Mouse (Mus musculus): Measurements from ENCODE around the gene Plch2. TPM values are rescaled to one million over a fixed set of nuclear protein-coding genes. Genes with fewer than 3 reads are reported as not detected.

Plch2 gene
- polyA plus RNA-seq, 1 experiment = 0.23 TPM

- H3K27ac ChIP-seq (ENCODE audit: insufficient read depth, low read length) = peak within 1 kb of the TSS; percentile 59
- H3K4me1 ChIP-seq (ENCODE audit: control insufficient read depth, insufficient read depth, low read length) = no peaks in the 10 kb centered on the region
- peak within 1 kb of the TSS; percentile 98 for H3K4me3 ChIP-seq (ENCODE audit: insufficient read depth, low read length)
- TF ChIP-seq POLR2A (IDR thresholded peaks at IDR 0.05; ENCODE audit: low read depth, low read length) = peak; percentile 85
- no peak for TF ChIP-seq CTCF (IDR thresholded peaks at IDR 0.05; ENCODE audit: borderline replicate concordance, insufficient read depth, low read length)
Observed at GRCm38 (mm10) chr4:154963901-154964580, 92.5 kb downstream of the Plch2 start, which contains the start of gene Pank4. TSS of gene Pank4 (plus strand) at chr4:154964123.

GRCm38 (mm10) chr4:154963190-154963836, 93.3 kb downstream of the Plch2 start:
- H3K4me3 ChIP-seq (ENCODE audit: insufficient read depth, low read length) = peak overlapping the region; percentile 98; the same call in 1 of the 2 replicates
- TF ChIP-seq POLR2A (IDR thresholded peaks at IDR 0.05; ENCODE audit: low read depth, low read length) (no peak), CTCF (IDR thresholded peaks at IDR 0.05; ENCODE audit: borderline replicate concordance, insufficient read depth, low read length) (no peak)
- H3K27ac ChIP-seq (ENCODE audit: insufficient read depth, low read length) = no peak overlapping the region
- no peaks in the 10 kb centered on the region for H3K4me1 ChIP-seq (ENCODE audit: control insufficient read depth, insufficient read depth, low read length)

GRCm38 (mm10) chr4:154962683-154963082, 93.9 kb downstream of the Plch2 start:
- Histone ChIP-seq H3K4me3 (ENCODE audit: insufficient read depth, low read length) (no peak overlapping the region), H3K4me1 (ENCODE audit: control insufficient read depth, insufficient read depth, low read length) (no peaks in the 10 kb centered on the region), H3K27ac (ENCODE audit: insufficient read depth, low read length) (no peak overlapping the region)
- TF ChIP-seq POLR2A (IDR thresholded peaks at IDR 0.05; ENCODE audit: low read depth, low read length) (no peak), CTCF (IDR thresholded peaks at IDR 0.05; ENCODE audit: borderline replicate concordance, insufficient read depth, low read length) (no peak)

DNA sequence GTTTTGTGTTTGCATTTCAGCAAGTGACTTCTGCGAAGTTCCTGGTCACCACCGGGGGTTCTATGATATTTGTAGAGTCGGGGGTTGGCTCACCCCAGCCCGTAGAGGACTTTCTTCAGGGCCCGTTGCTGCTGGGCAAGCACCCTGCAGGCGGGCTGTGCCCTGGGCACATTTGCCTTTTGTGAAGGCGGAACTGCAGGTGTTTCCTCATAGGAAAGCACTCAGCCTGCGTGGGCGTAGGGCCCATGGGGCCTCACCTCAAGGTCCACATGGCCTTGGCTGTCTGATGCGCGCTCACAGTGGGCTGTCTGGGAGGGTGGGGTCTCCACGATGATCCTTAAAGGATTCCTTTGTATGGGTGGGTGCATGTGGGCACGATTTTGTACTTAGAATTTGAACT, 94.7 kb downstream of the Plch2 start:
- Histone ChIP-seq H3K4me1 (ENCODE audit: control insufficient read depth, insufficient read depth, low read length) (no peaks in the 10 kb centered on the region), H3K27ac (ENCODE audit: insufficient read depth, low read length) (no peak overlapping the region), H3K4me3 (ENCODE audit: insufficient read depth, low read length) (no peak overlapping the region)
- TF ChIP-seq CTCF (IDR thresholded peaks at IDR 0.05; ENCODE audit: borderline replicate concordance, insufficient read depth, low read length) (no peak), POLR2A (IDR thresholded peaks at IDR 0.05; ENCODE audit: low read depth, low read length) (no peak)

DNA sequence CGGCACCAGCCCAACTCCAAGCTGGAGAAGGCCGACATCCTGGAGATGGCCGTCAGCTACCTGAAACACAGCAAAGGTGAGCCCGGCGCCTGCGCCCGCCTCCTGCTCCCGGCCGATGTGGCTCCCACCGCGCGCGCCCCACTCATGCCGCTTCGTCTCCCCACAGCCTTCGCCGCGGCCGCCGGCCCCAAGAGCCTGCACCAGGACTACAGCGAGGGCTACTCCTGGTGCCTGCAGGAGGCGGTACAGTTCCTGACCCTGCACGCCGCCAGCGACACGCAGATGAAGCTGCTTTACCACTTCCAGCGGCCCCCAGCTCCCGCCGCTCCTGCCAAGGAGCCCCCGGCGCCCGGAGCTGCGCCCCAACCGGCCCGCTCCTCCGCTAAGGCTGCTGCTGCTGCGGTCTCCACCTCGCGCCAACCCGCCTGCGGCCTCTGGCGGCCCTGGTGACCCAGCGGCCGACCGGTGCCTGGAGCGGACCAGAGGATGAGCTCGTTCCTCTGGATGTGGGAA, 95.3 kb downstream of the Plch2 start:
- Histone ChIP-seq H3K4me3 (ENCODE audit: insufficient read depth, low read length) (0 out of 2 replicates have a peak overlapping the region, but pooled peaks have one; percentile 15), H3K4me1 (ENCODE audit: control insufficient read depth, insufficient read depth, low read length) (no peaks in the 10 kb centered on the region), H3K27ac (ENCODE audit: insufficient read depth, low read length) (no peak overlapping the region)
- TF ChIP-seq CTCF (IDR thresholded peaks at IDR 0.05; ENCODE audit: borderline replicate concordance, insufficient read depth, low read length) (peak; percentile 24; the same call in 1 of the 2 replicates), POLR2A (IDR thresholded peaks at IDR 0.05; ENCODE audit: low read depth, low read length) (no peak)

DNA sequence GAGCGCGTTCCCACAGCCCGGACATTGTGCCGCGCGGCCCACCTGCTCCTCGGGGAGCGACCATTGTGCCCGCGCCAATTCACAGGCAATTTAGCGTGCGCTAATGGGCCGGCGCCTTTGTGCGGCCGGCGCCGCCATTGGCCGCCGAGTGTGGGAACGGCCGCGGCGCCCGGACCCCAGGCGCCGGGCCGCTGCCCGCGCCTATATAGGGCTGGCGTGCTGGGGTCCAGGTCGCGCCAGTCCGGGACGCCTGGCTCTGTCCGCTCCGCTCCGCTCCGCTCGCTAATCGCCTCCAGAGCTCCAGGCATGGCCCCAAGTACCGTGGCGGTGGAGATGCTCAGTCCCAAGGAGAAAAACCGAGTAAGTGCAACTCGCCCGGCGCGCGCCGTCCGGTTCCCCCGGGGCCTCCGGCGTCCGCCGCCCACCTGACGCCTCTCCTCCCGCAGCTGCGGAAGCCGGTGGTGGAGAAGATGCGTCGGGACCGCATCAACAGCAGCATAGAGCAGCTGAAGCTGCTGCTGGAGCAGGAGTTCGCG, 95.8 kb downstream of the Plch2 start, which contains the start of gene Hes5:
TSS of gene Hes5 (plus strand) at position 234 of the 536 bp plus-strand sequence.
- H3K4me3 ChIP-seq (ENCODE audit: insufficient read depth, low read length) = 0 out of 2 replicates have a peak within 1 kb of the TSS, but pooled peaks have one; percentile 15
- H3K27ac ChIP-seq (ENCODE audit: insufficient read depth, low read length) = no peak within 1 kb of the TSS

GRCm38 (mm10) chr4:154960021-154960689, 96.4 kb downstream of the Plch2 start:
- H3K27ac ChIP-seq (ENCODE audit: insufficient read depth, low read length) = no peak overlapping the region
- TF ChIP-seq CTCF (IDR thresholded peaks at IDR 0.05; ENCODE audit: borderline replicate concordance, insufficient read depth, low read length) = no peak
- no peak for TF ChIP-seq POLR2A (IDR thresholded peaks at IDR 0.05; ENCODE audit: low read depth, low read length)
- no peaks in the 10 kb centered on the region for H3K4me1 ChIP-seq (ENCODE audit: control insufficient read depth, insufficient read depth, low read length)
- no peak overlapping the region for H3K4me3 ChIP-seq (ENCODE audit: insufficient read depth, low read length)

More for the DNA sequence above, 95.8 kb downstream of the Plch2 start, which contains the start of gene Hes5:
- H3K4me1 ChIP-seq (ENCODE audit: control insufficient read depth, insufficient read depth, low read length) = no peaks in the 10 kb centered on the region
- TF ChIP-seq CTCF (IDR thresholded peaks at IDR 0.05; ENCODE audit: borderline replicate concordance, insufficient read depth, low read length) (no peak), POLR2A (IDR thresholded peaks at IDR 0.05; ENCODE audit: low read depth, low read length) (no peak)

- Histone ChIP-seq H3K4me3 (ENCODE audit: insufficient read depth, low read length) (no peak overlapping the region), H3K27ac (ENCODE audit: insufficient read depth, low read length) (no peak overlapping the region), H3K4me1 (ENCODE audit: control insufficient read depth, insufficient read depth, low read length) (no peaks in the 10 kb centered on the region)
- TF ChIP-seq CTCF (IDR thresholded peaks at IDR 0.05; ENCODE audit: borderline replicate concordance, insufficient read depth, low read length) (no peak), POLR2A (IDR thresholded peaks at IDR 0.05; ENCODE audit: low read depth, low read length) (no peak)
Observed at GRCm38 (mm10) chr4:154958621-154959020, 98.0 kb downstream of the Plch2 start.

DNA sequence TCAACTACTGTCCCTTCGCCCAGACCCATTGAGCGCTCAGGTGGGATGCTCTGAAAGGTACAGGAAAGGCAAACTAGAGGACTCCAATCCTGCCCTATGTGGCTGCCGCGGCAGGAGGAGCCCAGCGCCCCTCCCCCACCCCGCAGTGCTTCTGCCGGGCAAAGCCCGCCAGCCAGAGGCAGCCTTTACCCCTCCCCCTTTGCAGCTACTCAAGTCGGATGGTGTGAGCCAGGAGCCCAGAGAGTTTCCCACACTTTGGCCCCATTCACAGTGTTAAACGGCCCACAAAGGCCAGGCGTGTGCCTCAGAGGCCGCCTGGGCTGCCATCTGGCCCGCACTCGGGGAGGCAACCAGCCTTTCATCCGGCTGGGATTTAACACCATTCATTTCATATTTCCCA, 98.4 kb downstream of the Plch2 start:
- Histone ChIP-seq H3K4me1 (ENCODE audit: control insufficient read depth, insufficient read depth, low read length) (no peaks in the 10 kb centered on the region), H3K27ac (ENCODE audit: insufficient read depth, low read length) (no peak overlapping the region), H3K4me3 (ENCODE audit: insufficient read depth, low read length) (no peak overlapping the region)
- TF ChIP-seq POLR2A (IDR thresholded peaks at IDR 0.05; ENCODE audit: low read depth, low read length) (no peak), CTCF (IDR thresholded peaks at IDR 0.05; ENCODE audit: borderline replicate concordance, insufficient read depth, low read length) (no peak)

All from embryonic fibroblast, embryonic 13.5 days (primary cell).